Mouse (Mus musculus): ENCODE measurements around the gene Gdap1l1. TPM values are rescaled to one million over a fixed set of nuclear protein-coding genes. Genes with fewer than 3 reads are reported as not detected.

Gdap1l1 gene
- polyA plus RNA-seq (2014; fragmentation: Nextera tagmentation; extraction: Ambion mirVana) = 0.91 and 1.1 TPM in 2 replicates

- H3K9ac ChIP-seq = no peak within 1 kb of the TSS
- H3K36me3 ChIP-seq (ENCODE audit: insufficient read depth) = no peaks in the 10 kb centered on the region
- ATAC-seq (ENCODE audit: insufficient read depth) = no peak
- H3K4me2 ChIP-seq = peak within 1 kb of the TSS; percentile 52
- TF ChIP-seq CTCF (IDR thresholded peaks at IDR 0.05; ENCODE audit: low read depth) = no peak
- WGBS = 3% methylated on average over 7 of the region's 18 CpGs
- H3K4me3 ChIP-seq (ENCODE audit: low read depth, low read length) = peak within 1 kb of the TSS; percentile 24
- H3K9me3 ChIP-seq (ENCODE audit: low read depth, low read length) = no peaks in the 10 kb centered on the region
- H3K27ac ChIP-seq (ENCODE audit: low read depth) = no peak within 1 kb of the TSS
- no peak for DNase-seq
- H3K4me1 ChIP-seq (ENCODE audit: insufficient read depth) = no peaks in the 10 kb centered on the region
- H3K27me3 ChIP-seq (ENCODE audit: insufficient read depth, low read length) = peaks cover 15% of the 10 kb centered on the region
Observed at GRCm38 (mm10) chr2:163438246-163438618, at the start of gene Gdap1l1. Gene Gdap1l1 (plus strand): TSS chr2:163438476.

- ATAC-seq (ENCODE audit: insufficient read depth) = peak; percentile 67; the same call in 1 of the 2 replicates
- peak overlapping the region; percentile 43; the same call in 1 of the 2 replicates for H3K27ac ChIP-seq (ENCODE audit: low read depth)
- 62% methylated on average over 6 of the region's 6 CpGs for WGBS
Observed at GRCm38 (mm10) chr2:163392436-163392835, 45.8 kb upstream of the Gdap1l1 start.

GRCm38 (mm10) chr2:163393241-163393640, 45.0 kb upstream of the Gdap1l1 start:
- H3K27ac ChIP-seq (ENCODE audit: low read depth) = no peak overlapping the region
- H3K4me1 ChIP-seq (ENCODE audit: insufficient read depth) = no peaks in the 10 kb centered on the region; the same call in 1 of the 2 replicates
- TF ChIP-seq CTCF (IDR thresholded peaks at IDR 0.05; ENCODE audit: low read depth) = no peak
- H3K27me3 ChIP-seq (ENCODE audit: insufficient read depth, low read length) = no peaks in the 10 kb centered on the region
- no peak for ATAC-seq (ENCODE audit: insufficient read depth)
- H3K36me3 ChIP-seq (ENCODE audit: insufficient read depth) = no peaks in the 10 kb centered on the region
- no peaks in the 10 kb centered on the region for H3K9me3 ChIP-seq (ENCODE audit: low read depth, low read length)
- no peak overlapping the region for H3K4me3 ChIP-seq (ENCODE audit: low read depth, low read length)
- 89% methylated on average over 10 of the region's 10 CpGs for WGBS
- H3K9ac ChIP-seq = no peak overlapping the region
- DNase-seq = no peak
- H3K4me2 ChIP-seq = peak overlapping the region; percentile 10; the same call in 1 of the 2 replicates

More at GRCm38 (mm10) chr2:163392436-163392835, 45.8 kb upstream of the Gdap1l1 start:
- H3K4me3 ChIP-seq (ENCODE audit: low read depth, low read length) = no peak overlapping the region
- H3K9me3 ChIP-seq (ENCODE audit: low read depth, low read length) = no peaks in the 10 kb centered on the region; the same call in 1 of the 2 replicates
- peak; percentile 37 for DNase-seq
- no peaks in the 10 kb centered on the region; the same call in 1 of the 2 replicates for H3K4me1 ChIP-seq (ENCODE audit: insufficient read depth)
- no peak overlapping the region for H3K4me2 ChIP-seq
- TF ChIP-seq CTCF (IDR thresholded peaks at IDR 0.05; ENCODE audit: low read depth) = no peak
- no peaks in the 10 kb centered on the region for H3K36me3 ChIP-seq (ENCODE audit: insufficient read depth)
- no peak overlapping the region for H3K9ac ChIP-seq
- no peaks in the 10 kb centered on the region for H3K27me3 ChIP-seq (ENCODE audit: insufficient read depth, low read length)

- no peaks in the 10 kb centered on the region for H3K36me3 ChIP-seq (ENCODE audit: insufficient read depth)
- H3K4me1 ChIP-seq (ENCODE audit: insufficient read depth) = no peaks in the 10 kb centered on the region; the same call in 1 of the 2 replicates
- H3K4me2 ChIP-seq = peak overlapping the region; percentile 56
- no peak for ATAC-seq (ENCODE audit: insufficient read depth)
- no peaks in the 10 kb centered on the region for H3K9me3 ChIP-seq (ENCODE audit: low read depth, low read length)
- no peak overlapping the region for H3K9ac ChIP-seq
- TF ChIP-seq CTCF (IDR thresholded peaks at IDR 0.05; ENCODE audit: low read depth) = no peak
- H3K4me3 ChIP-seq (ENCODE audit: low read depth, low read length) = 0 out of 2 replicates have a peak overlapping the region, but pooled peaks have one; percentile 9
- 57% methylated on average over 6 of the region's 6 CpGs for WGBS
- no peak overlapping the region for H3K27ac ChIP-seq (ENCODE audit: low read depth)
- no peak for DNase-seq
- H3K27me3 ChIP-seq (ENCODE audit: insufficient read depth, low read length) = no peaks in the 10 kb centered on the region
Observed at GRCm38 (mm10) chr2:163393976-163394375, 44.3 kb upstream of the Gdap1l1 start.

- H3K9me3 ChIP-seq (ENCODE audit: low read depth, low read length) = no peaks in the 10 kb centered on the region
- no peak overlapping the region for H3K27ac ChIP-seq (ENCODE audit: low read depth)
- no peak for TF ChIP-seq CTCF (IDR thresholded peaks at IDR 0.05; ENCODE audit: low read depth)
- no peaks in the 10 kb centered on the region; the same call in 1 of the 2 replicates for H3K4me1 ChIP-seq (ENCODE audit: insufficient read depth)
- peak overlapping the region; percentile 20 for H3K4me3 ChIP-seq (ENCODE audit: low read depth, low read length)
- H3K27me3 ChIP-seq (ENCODE audit: insufficient read depth, low read length) = no peaks in the 10 kb centered on the region
- whole genome bisulfite sequencing = 72% methylated on average over 6 of the region's 6 CpGs
- DNase-seq = no peak
- 0 out of 2 replicates have a peak overlapping the region, but pooled peaks have one; percentile 6 for H3K9ac ChIP-seq
- no peak for ATAC-seq (ENCODE audit: insufficient read depth)
- H3K4me2 ChIP-seq = peak overlapping the region; percentile 56
- H3K36me3 ChIP-seq (ENCODE audit: insufficient read depth) = no peaks in the 10 kb centered on the region
Observed at GRCm38 (mm10) chr2:163394977-163395376, 43.3 kb upstream of the Gdap1l1 start.

- H3K9ac ChIP-seq = peak overlapping the region; percentile 49
- H3K27me3 ChIP-seq (ENCODE audit: insufficient read depth, low read length) = no peaks in the 10 kb centered on the region
- DNase-seq = no peak
- TF ChIP-seq CTCF (IDR thresholded peaks at IDR 0.05; ENCODE audit: low read depth) = no peak
- ATAC-seq (ENCODE audit: insufficient read depth) = peak; percentile 3; the same call in 1 of the 2 replicates
- H3K4me3 ChIP-seq (ENCODE audit: low read depth, low read length) = peak overlapping the region; percentile 37
- 89% methylated on average over 19 of the region's 19 CpGs for WGBS
- H3K4me1 ChIP-seq (ENCODE audit: insufficient read depth) = no peaks in the 10 kb centered on the region; the same call in 1 of the 2 replicates
- no peaks in the 10 kb centered on the region for H3K9me3 ChIP-seq (ENCODE audit: low read depth, low read length)
- H3K27ac ChIP-seq (ENCODE audit: low read depth) = peak overlapping the region; percentile 85; the same call in 1 of the 2 replicates
- H3K4me2 ChIP-seq = peak overlapping the region; percentile 56
- H3K36me3 ChIP-seq (ENCODE audit: insufficient read depth) = no peaks in the 10 kb centered on the region
Observed at GRCm38 (mm10) chr2:163397071-163397470, 41.2 kb upstream of the Gdap1l1 start.

- no peaks in the 10 kb centered on the region for H3K36me3 ChIP-seq (ENCODE audit: insufficient read depth)
- DNase-seq = peak; percentile 81
- H3K27ac ChIP-seq (ENCODE audit: low read depth) = peak within 1 kb of the TSS; percentile 85
- H3K9ac ChIP-seq = peak within 1 kb of the TSS; percentile 49
- TF ChIP-seq CTCF (IDR thresholded peaks at IDR 0.05; ENCODE audit: low read depth) = peak; percentile 33
- WGBS = 6% methylated on average over 10 of the region's 10 CpGs
- H3K4me2 ChIP-seq = peak within 1 kb of the TSS; percentile 56
- ATAC-seq (ENCODE audit: insufficient read depth) = peak; percentile 87
- H3K9me3 ChIP-seq (ENCODE audit: low read depth, low read length) = no peaks in the 10 kb centered on the region
- H3K27me3 ChIP-seq (ENCODE audit: insufficient read depth, low read length) = no peaks in the 10 kb centered on the region
- H3K4me3 ChIP-seq (ENCODE audit: low read depth, low read length) = peak within 1 kb of the TSS; percentile 37
- no peaks in the 10 kb centered on the region; the same call in 1 of the 2 replicates for H3K4me1 ChIP-seq (ENCODE audit: insufficient read depth)
Observed at GRCm38 (mm10) chr2:163397905-163398304, 40.4 kb upstream of the Gdap1l1 start, which contains the start of gene Jph2. Gene Jph2 (minus strand): TSS chr2:163397993.
